ENCODE assay signal across 7 mouse cellular contexts in the genomic region with DNA sequence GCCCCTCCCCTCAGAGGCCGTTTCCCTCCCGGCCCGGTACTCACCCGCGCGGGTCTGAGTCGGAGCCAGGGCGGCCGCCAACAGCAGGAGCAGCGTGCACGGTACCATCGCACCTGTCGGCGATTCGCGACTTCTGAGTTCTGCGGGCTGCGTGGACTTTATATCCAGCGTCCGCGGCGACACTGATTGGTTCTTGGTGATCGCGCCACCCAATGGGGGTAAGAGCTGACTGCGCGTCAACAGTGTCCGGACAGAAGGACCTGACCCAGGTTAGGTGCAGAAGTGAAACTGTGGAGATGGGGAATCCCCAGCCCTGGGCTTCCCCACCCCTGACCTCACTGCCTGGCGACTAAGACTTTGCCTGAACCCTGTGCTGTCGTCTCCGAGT. TPM values are rescaled to one million over a fixed set of nuclear protein-coding genes. Genes with fewer than 3 reads are reported as not detected.
DNase-seq lines count a peak whose midpoint lies in the region; ATAC-seq lines count a peak whose summit lies in the region.

A gene (minus strand): TSS at position 198 of the 388 bp plus-strand sequence.

- H3K27me3 ChIP-seq in embryonic facial prominence, embryonic 11.5 days (ENCODE audit: control insufficient read depth, insufficient read depth, low read length), result peaks cover 27% of the 10 kb centered on the region
- 0 out of 2 replicates have a peak, but pooled peaks cover 3% of the 10 kb centered on the region for H3K27me3 ChIP-seq in intestine, embryonic 16.5 days (replicated peaks; ENCODE audit: control insufficient read depth, insufficient read depth, low read length)

- no peak within 1 kb of the TSS for H3K27ac ChIP-seq in embryonic facial prominence, embryonic 11.5 days (replicated peaks; ENCODE audit: low read depth, low read length)
- peak within 1 kb of the TSS; percentile 28 for H3K27ac ChIP-seq in intestine, embryonic 16.5 days (ENCODE audit: low read length)

- intact Hi-C loops in left cerebral cortex, postnatal 25 days (cut with DNase I), result no loop called here

- H3K9me3 ChIP-seq in embryonic facial prominence, embryonic 11.5 days (replicated peaks; ENCODE audit: control insufficient read depth, low read length), result no peaks in the 10 kb centered on the region
- no peaks in the 10 kb centered on the region for H3K9me3 ChIP-seq in intestine, embryonic 16.5 days (ENCODE audit: control insufficient read depth, low read length)

- ATAC-seq in embryonic facial prominence, embryonic 11.5 days (replicated peaks; ENCODE audit: insufficient number of reproducible peaks, low FRiP score, low TSS enrichment, low read depth), result peak; percentile 67
- peak; percentile 98 for ATAC-seq in intestine, embryonic 16.5 days

- under 1% methylated on average over 30 of the region's 30 CpGs for WGBS in embryonic facial prominence, embryonic 11.5 days
- 0% methylated on average over 30 of the region's 30 CpGs for WGBS in intestine, embryonic 16.5 days

- peak within 1 kb of the TSS; percentile 93 for H3K4me2 ChIP-seq in embryonic facial prominence, embryonic 11.5 days (ENCODE audit: low read depth, low read length)
- H3K4me2 ChIP-seq in intestine, embryonic 16.5 days (ENCODE audit: low read depth, low read length), result peak within 1 kb of the TSS; percentile 94

- peak within 1 kb of the TSS; percentile 47 for H3K9ac ChIP-seq in embryonic facial prominence, embryonic 11.5 days (replicated peaks; ENCODE audit: low read length)
- peak within 1 kb of the TSS; percentile 70 for H3K9ac ChIP-seq in intestine, embryonic 16.5 days (ENCODE audit: low read depth, low read length)

- peaks cover 5% of the 10 kb centered on the region; the same call in 1 of the 2 replicates for H3K4me1 ChIP-seq in embryonic facial prominence, embryonic 11.5 days (ENCODE audit: control insufficient read depth, insufficient read depth, low read length)
- no peaks in the 10 kb centered on the region for H3K4me1 ChIP-seq in intestine, embryonic 16.5 days (ENCODE audit: control insufficient read depth, insufficient read depth, low read length)

- H3K36me3 ChIP-seq in embryonic facial prominence, embryonic 11.5 days (replicated peaks; ENCODE audit: control insufficient read depth, insufficient read depth, low read depth, low read length), result no peaks in the 10 kb centered on the region
- H3K36me3 ChIP-seq in intestine, embryonic 16.5 days (ENCODE audit: control insufficient read depth, insufficient read depth, low read length), result no peaks in the 10 kb centered on the region

- DNase-seq in adrenal gland, postnatal 14 days, result peak; percentile 96
- DNase-seq in embryonic facial prominence, embryonic 11.5 days (ENCODE audit: low spot score), result peak; percentile 68
- peak; percentile 57 for DNase-seq in gonadal fat pad, adult 2 months (ENCODE audit: low read depth)
- DNase-seq in left cerebral cortex, postnatal 25 days (ENCODE audit: low spot score in 2 of 2), result peak; percentile 71 to 74
- DNase-seq in mesoderm, embryonic 11.5 days (ENCODE audit: low read depth, low spot score), result peak; percentile 88
- peak; percentile 94 for DNase-seq in skeletal muscle tissue, adult 2 months (ENCODE audit: low read depth, low spot score)

- H3K4me3 ChIP-seq in embryonic facial prominence, embryonic 11.5 days (ENCODE audit: low read depth, low read length), result peak within 1 kb of the TSS; percentile 44
- peak within 1 kb of the TSS; percentile 61 for H3K4me3 ChIP-seq in intestine, embryonic 16.5 days (ENCODE audit: low read length)

RNA-seq across cellular contexts. Expression of the gene that starts here (rescaled TPM):
- 212 and 322 TPM in 2 replicates for total RNA-seq in adrenal gland, postnatal 14 days (2021)
- 7.5 and 7.6 TPM in 2 replicates for polyA plus RNA-seq in embryonic facial prominence, embryonic 11.5 days (2014; fragmentation: Nextera tagmentation; extraction: Ambion mirVana)
- 2,228 and 2,761 TPM in 2 replicates for polyA plus RNA-seq in gonadal fat pad, adult 2 months (2012; rRNA removed)
- polyA plus RNA-seq in intestine, embryonic 16.5 days (2015; fragmentation: Nextera tagmentation; extraction: Ambion mirVana), result 307 and 325 TPM in 2 replicates
- 10 to 100 TPM; 12.3 to 15.9 TPM for total RNA-seq in left cerebral cortex, postnatal 25 days (2021)

Comparison
In these comparisons a context has a peak if more than half of its experiments do, and no peak if none do; other contexts are left out.
1. RNA of the gene that starts here (total RNA-seq): 212 to 322 TPM in adrenal gland, postnatal 14 days; 12.3 to 15.9 TPM in left cerebral cortex, postnatal 25 days; every median in the first group is over 10 times any median in the second.
2. RNA of the gene that starts here (polyA plus RNA-seq): 2,228 to 2,761 TPM in gonadal fat pad, adult 2 months and 307 to 325 TPM in intestine, embryonic 16.5 days; 7.5 to 7.6 TPM in embryonic facial prominence, embryonic 11.5 days; every median in the first group is over 10 times any median in the second.
3. Peak in every context shown above with its lines, with median percentiles within 50 percentile points of each other: DNase-seq.